ENCODE assay signal across 35 mouse cellular contexts in the genomic region with DNA sequence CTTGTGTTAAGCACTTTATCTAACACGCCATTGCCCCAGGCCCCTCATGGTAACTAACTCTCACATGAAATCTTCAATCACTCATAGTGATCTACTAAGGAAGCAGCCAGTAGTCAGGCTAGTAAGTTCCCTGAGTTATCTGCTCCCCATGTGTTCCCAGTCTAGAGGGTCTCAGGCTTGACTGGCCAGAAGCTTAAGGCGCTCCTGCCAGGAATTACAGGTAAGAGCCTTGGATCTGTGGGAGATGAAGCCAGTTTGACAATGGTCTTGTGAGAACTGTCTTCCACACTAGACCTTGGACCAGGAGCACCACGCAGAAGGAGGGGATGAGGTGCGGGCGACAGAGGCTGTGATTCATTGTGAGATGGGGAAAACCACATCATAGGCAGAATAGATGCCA.
"Had no signal": no experiment of that assay in that cellular context is flagged by ENCODE, and none has a peak within 500 bp of the region (broad histone marks: within the 10 kb centered on the region; RNA-seq: fewer than 3 reads in every experiment).

No protein-coding gene starts in this region.

- H3K4me2 ChIP-seq: heart, embryonic 11.5 days; heart, embryonic 12.5 days; heart, embryonic 13.5 days; heart, embryonic 15.5 days; hindbrain, embryonic 12.5 days; hindbrain, embryonic 13.5 days; hindbrain, embryonic 14.5 days; hindbrain, embryonic 15.5 days; intestine, embryonic 15.5 days; kidney, embryonic 15.5 days had no signal

- H3K27me3 ChIP-seq: heart, embryonic 12.5 days; heart, embryonic 13.5 days; heart, embryonic 15.5 days; intestine, embryonic 15.5 days; kidney, embryonic 15.5 days had no signal

- DNase-seq: heart, postnatal 10 days; heart, postnatal 14 days; heart, postnatal 36 days; heart, postnatal 4 days; kidney, adult 11 months; kidney, adult 18-20 months; kidney, adult 2 months; kidney, adult 8-10 months; kidney, adult 9 months; kidney, postnatal 10 days; kidney, postnatal 14 days; kidney, postnatal 25 days; kidney, postnatal 36 days; kidney, postnatal 4 days; layer of hippocampus, adult 9-11 months; layer of hippocampus, postnatal 36 days had no signal

- H3K9ac ChIP-seq: heart, embryonic 12.5 days; heart, embryonic 13.5 days; heart, embryonic 15.5 days; hindbrain, embryonic 12.5 days; hindbrain, embryonic 13.5 days; hindbrain, embryonic 14.5 days; hindbrain, embryonic 15.5 days; intestine, embryonic 15.5 days; kidney, embryonic 15.5 days had no signal

- H3K27ac ChIP-seq: heart, embryonic 10.5 days; heart, embryonic 13.5 days; heart, embryonic 15.5 days; hindbrain, embryonic 10.5 days; hindbrain, embryonic 13.5 days; hindbrain, embryonic 14.5 days; hindbrain, embryonic 15.5 days; hindbrain, postnatal 0 days; intestine, embryonic 15.5 days; kidney, embryonic 15.5 days; kidney, postnatal 0 days; layer of hippocampus, adult 2 months had no signal

- H3K4me1 ChIP-seq: heart, embryonic 10.5 days; heart, embryonic 12.5 days; heart, embryonic 13.5 days; heart, embryonic 15.5 days; hindbrain, embryonic 15.5 days; intestine, embryonic 15.5 days; kidney, embryonic 15.5 days had no signal

- ATAC-seq: hindbrain, embryonic 16.5 days; hindbrain, postnatal 0 days; inflammation-experienced regulatory T-cells, adult 6 months; intestine, embryonic 15.5 days; intestine, embryonic 16.5 days; intestine, postnatal 0 days had no signal

- H3K36me3 ChIP-seq: heart, embryonic 10.5 days; heart, embryonic 12.5 days; heart, embryonic 13.5 days; heart, embryonic 15.5 days; hindbrain, embryonic 10.5 days; hindbrain, embryonic 12.5 days; hindbrain, embryonic 13.5 days; hindbrain, embryonic 15.5 days; intestine, embryonic 15.5 days; kidney, embryonic 15.5 days had no signal

- H3K9me3 ChIP-seq: heart, embryonic 10.5 days; heart, embryonic 12.5 days; heart, embryonic 13.5 days; heart, embryonic 15.5 days; hindbrain, embryonic 10.5 days; hindbrain, embryonic 12.5 days; hindbrain, embryonic 13.5 days; hindbrain, embryonic 15.5 days; intestine, embryonic 15.5 days; kidney, embryonic 15.5 days had no signal

- H3K4me3 ChIP-seq: heart, embryonic 10.5 days; heart, embryonic 12.5 days; heart, embryonic 13.5 days; heart, embryonic 15.5 days; hindbrain, embryonic 10.5 days; hindbrain, embryonic 12.5 days; hindbrain, embryonic 13.5 days; hindbrain, embryonic 15.5 days; intestine, embryonic 15.5 days; kidney, embryonic 15.5 days; layer of hippocampus, adult 2 months had no signal
